Mouse (Mus musculus) liver, embryonic 11.5 days (tissue): ENCODE measurements around the gene Hist1h3b. TPM values are rescaled to one million over a fixed set of nuclear protein-coding genes. Genes with fewer than 3 reads are reported as not detected.

Source experiments
- ATAC-seq: fragments of 200-750 bp; cut with Nextera tagmentation; replicated peaks from 2 replicates; pipeline ENCODE4 v1.8.0; 2017; ENCODE audit warnings: moderate number of reproducible peaks, mild to moderate bottlenecking, moderate TSS enrichment, moderate library complexity; ENCODE audit not compliant: low FRiP score
- DNase-seq: peaks from one replicate; pipeline ENCODE4 v3.0.0-alpha.2; 2017; ENCODE audit warnings: low spot score
- H3K27ac ChIP-seq: fragments of 300-500 bp; sonication (generic); 2 replicates; pipeline ENCODE4 v1.5.1; 2014; ENCODE audit warnings: mild to moderate bottlenecking, low read depth, low read length, control low read depth
- H3K27me3 ChIP-seq: fragments of 300-500 bp; sonication (generic); replicated peaks from 2 replicates; pipeline ENCODE4 v1.6.1; 2014; ENCODE audit warnings: low read length, mixed read lengths; ENCODE audit not compliant: control insufficient read depth, insufficient read depth
- H3K36me3 ChIP-seq: fragments of 300-500 bp; sonication (generic); 2 replicates; pipeline ENCODE4 v1.6.1; 2014; ENCODE audit warnings: mild to moderate bottlenecking, low read length, moderate library complexity, mixed read lengths; ENCODE audit not compliant: control insufficient read depth, insufficient read depth
- H3K4me1 ChIP-seq: fragments of 300-500 bp; sonication (generic); replicated peaks from 2 replicates; pipeline ENCODE4 v1.6.1; 2014; ENCODE audit warnings: low read length, mixed read lengths; ENCODE audit not compliant: control insufficient read depth, insufficient read depth
- H3K4me2 ChIP-seq: fragments of 300-500 bp; sonication (generic); 2 replicates; pipeline ENCODE4 v1.6.1; 2014; ENCODE audit warnings: mild to moderate bottlenecking, control low read depth, moderate library complexity
- H3K4me3 ChIP-seq: fragments of 300-500 bp; sonication (generic); 2 replicates; pipeline ENCODE4 v1.5.1; 2014; ENCODE audit warnings: low read depth, low read length, control low read depth
- H3K9ac ChIP-seq: fragments of 300-500 bp; sonication (generic); 2 replicates; pipeline ENCODE4 v1.6.1; 2014; ENCODE audit warnings: low read depth, low read length, control low read depth
- H3K9me3 ChIP-seq: fragments of 300-500 bp; sonication (generic); 2 replicates; pipeline ENCODE4 v1.6.1; 2016; ENCODE audit warnings: low read length, inconsistent platforms, mixed read lengths; ENCODE audit not compliant: control insufficient read depth
- WGBS: fragments of 180-500 bp; shearing (Covaris S2); extraction: QIAGEN DNeasy Blood & Tissue Kit; methylation state at CpG from one replicate; pipeline ENCODE4 v1.1.7; 2014; 5-methylcytosine and 5-hydroxymethylcytosine counted together
- polyA plus RNA-seq: library from polyadenylated mRNA; unstranded; fragments of >200 nt; fragmentation: Nextera tagmentation; extraction: Ambion mirVana; gene quantifications from 2 replicates; pipeline ENCODE4 v1.2.1, GENCODE M21; 2014

The Hist1h3b gene
- polyA plus RNA-seq, 1 experiment from 2014 or later = 8.3 TPM

GRCm38 (mm10) chr13:23730479-23730878, 21.6 kb upstream of the Hist1h3b start:
- Histone ChIP-seq H3K4me3 (no peak overlapping the region), H3K4me2 (peak overlapping the region; percentile 27), H3K27ac (no peak overlapping the region), H3K27me3 (no peaks in the 10 kb centered on the region), H3K36me3 (no peaks in the 10 kb centered on the region), H3K9ac (no peak overlapping the region), H3K4me1 (peaks cover 12% of the 10 kb centered on the region; the same call in 1 of the 2 replicates), H3K9me3 (no peaks in the 10 kb centered on the region)
- 42% methylated on average over 8 of the region's 8 CpGs for WGBS
- DNase-seq (no peak), ATAC-seq (peak; percentile 50)

GRCm38 (mm10) chr13:23732156-23732804, 19.8 kb upstream of the Hist1h3b start:
- Histone ChIP-seq H3K27me3 (no peaks in the 10 kb centered on the region), H3K9ac (no peak overlapping the region), H3K4me1 (peaks cover 12% of the 10 kb centered on the region; the same call in 1 of the 2 replicates), H3K27ac (no peak overlapping the region), H3K9me3 (no peaks in the 10 kb centered on the region), H3K4me3 (no peak overlapping the region), H3K4me2 (no peak overlapping the region), H3K36me3 (no peaks in the 10 kb centered on the region)
- 25% methylated on average over 8 of the region's 8 CpGs for WGBS
- no peak for DNase-seq
- ATAC-seq = 0 out of 2 replicates have a peak, but pooled peaks have one; percentile 29

- Histone ChIP-seq H3K4me1 (peaks cover 7% of the 10 kb centered on the region), H3K4me2 (no peak overlapping the region), H3K36me3 (no peaks in the 10 kb centered on the region), H3K4me3 (no peak overlapping the region), H3K27ac (peak overlapping the region; percentile 32; the same call in 1 of the 2 replicates), H3K27me3 (no peaks in the 10 kb centered on the region), H3K9ac (no peak overlapping the region), H3K9me3 (no peaks in the 10 kb centered on the region)
- ATAC-seq = no peak
- DNase-seq = no peak
- WGBS = 91% methylated on average over 5 of the region's 5 CpGs
Measured at GRCm38 (mm10) chr13:23737091-23737490, 15.0 kb upstream of the Hist1h3b start.

GRCm38 (mm10) chr13:23738041-23738440, 14.0 kb upstream of the Hist1h3b start:
- Histone ChIP-seq H3K36me3 (no peaks in the 10 kb centered on the region), H3K9ac (peak overlapping the region; percentile 83), H3K4me3 (peak overlapping the region; percentile 52), H3K4me1 (peaks cover 7% of the 10 kb centered on the region), H3K4me2 (peak overlapping the region; percentile 91), H3K9me3 (no peaks in the 10 kb centered on the region), H3K27ac (peak overlapping the region; percentile 100), H3K27me3 (no peaks in the 10 kb centered on the region)
- ATAC-seq (no peak), DNase-seq (no peak)
- 23% methylated on average over 4 of the region's 4 CpGs for WGBS

- peak; percentile 83 for ATAC-seq
- Histone ChIP-seq H3K4me2 (peak within 1 kb of the TSS; percentile 91), H3K9me3 (no peaks in the 10 kb centered on the region), H3K27ac (peak within 1 kb of the TSS; percentile 100), H3K9ac (peak within 1 kb of the TSS; percentile 83), H3K4me3 (peak within 1 kb of the TSS; percentile 52), H3K4me1 (peaks cover 7% of the 10 kb centered on the region), H3K36me3 (no peaks in the 10 kb centered on the region), H3K27me3 (no peaks in the 10 kb centered on the region)
- DNase-seq = peak; percentile 95
- under 1% methylated on average over 30 of the region's 38 CpGs for WGBS
Measured at GRCm38 (mm10) chr13:23738677-23739068, 13.4 kb upstream of the Hist1h3b start, which contains the start of gene Hist1h1c. Gene Hist1h1c (plus strand): TSS chr13:23738808.

DNA sequence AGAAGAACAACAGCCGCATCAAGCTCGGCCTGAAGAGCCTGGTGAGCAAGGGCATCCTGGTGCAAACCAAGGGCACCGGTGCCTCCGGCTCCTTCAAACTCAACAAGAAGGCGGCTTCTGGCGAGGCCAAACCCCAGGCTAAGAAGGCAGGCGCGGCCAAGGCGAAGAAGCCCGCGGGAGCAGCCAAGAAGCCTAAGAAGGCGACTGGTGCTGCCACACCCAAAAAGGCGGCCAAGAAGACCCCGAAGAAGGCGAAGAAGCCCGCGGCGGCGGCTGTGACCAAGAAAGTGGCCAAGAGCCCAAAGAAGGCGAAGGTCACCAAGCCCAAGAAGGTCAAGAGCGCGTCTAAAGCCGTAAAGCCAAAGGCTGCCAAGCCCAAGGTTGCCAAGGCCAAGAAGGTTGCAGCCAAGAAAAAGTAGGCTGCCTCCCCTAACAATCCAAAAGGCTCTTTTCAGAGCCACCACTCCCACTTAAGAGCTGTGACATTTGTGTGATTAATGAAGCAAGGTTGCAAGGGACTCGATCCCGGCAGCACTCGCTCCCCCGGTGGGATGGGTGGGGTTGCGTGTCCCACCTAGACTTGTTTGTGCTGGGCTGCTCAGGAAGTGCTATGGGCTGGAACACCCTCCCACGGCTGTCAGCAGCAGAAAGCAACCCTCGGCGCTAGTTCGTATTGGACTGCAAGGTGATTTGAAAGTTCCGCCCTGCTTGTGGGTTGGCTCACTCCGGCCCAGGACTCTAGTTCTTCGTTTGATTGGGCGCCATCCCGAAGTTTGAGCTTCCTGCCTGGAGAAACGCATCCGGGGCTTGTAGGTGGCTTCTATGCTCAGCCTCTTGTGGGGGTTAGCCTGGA, 12.8 kb upstream of the Hist1h3b start:
- Histone ChIP-seq H3K36me3 (no peaks in the 10 kb centered on the region), H3K4me2 (peak overlapping the region; percentile 91), H3K9ac (peak overlapping the region; percentile 83), H3K4me1 (peaks cover 7% of the 10 kb centered on the region), H3K27ac (peak overlapping the region; percentile 100), H3K4me3 (peak overlapping the region; percentile 52), H3K27me3 (no peaks in the 10 kb centered on the region), H3K9me3 (no peaks in the 10 kb centered on the region)
- WGBS = under 1% methylated on average over 39 of the region's 39 CpGs
- DNase-seq = peak; percentile 94
- ATAC-seq = peak; percentile 85

GRCm38 (mm10) chr13:23739922-23740252, 12.2 kb upstream of the Hist1h3b start:
- Histone ChIP-seq H3K36me3 (no peaks in the 10 kb centered on the region), H3K27me3 (no peaks in the 10 kb centered on the region), H3K9me3 (no peaks in the 10 kb centered on the region), H3K4me3 (peak overlapping the region; percentile 52), H3K4me1 (peaks cover 7% of the 10 kb centered on the region), H3K9ac (peak overlapping the region; percentile 83), H3K4me2 (peak overlapping the region; percentile 91), H3K27ac (peak overlapping the region; percentile 100)
- DNase-seq (no peak), ATAC-seq (no peak)
- WGBS = under 1% methylated on average over 14 of the region's 14 CpGs

DNA sequence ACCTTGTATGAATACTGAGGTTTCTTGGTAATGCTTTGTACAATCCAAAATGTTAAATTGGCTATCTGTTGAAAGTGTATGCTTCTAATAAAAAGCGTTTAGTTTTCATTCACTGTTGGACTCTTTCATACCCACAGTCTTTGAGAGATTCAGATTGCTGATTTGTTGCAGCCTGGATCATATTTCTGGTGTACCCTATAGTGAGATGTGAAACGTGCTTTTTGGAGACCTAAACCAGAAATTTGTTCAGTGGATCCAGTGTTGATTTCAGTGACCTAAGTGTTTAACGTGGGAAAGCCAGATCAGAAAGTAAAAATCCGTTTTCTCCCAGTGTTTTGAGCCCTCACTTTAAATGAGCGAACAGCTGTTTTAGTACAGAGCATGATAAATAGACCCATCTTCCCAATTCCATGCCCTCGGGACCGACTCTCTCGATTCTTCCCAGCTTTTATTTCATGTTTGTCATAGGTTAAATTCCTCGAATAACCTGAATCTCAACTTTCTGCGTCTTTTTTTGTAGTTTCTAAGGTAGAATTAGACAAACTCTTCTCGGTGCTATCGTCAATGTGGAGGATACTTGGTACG, 11.7 kb upstream of the Hist1h3b start:
- peak overlapping the region; percentile 100 for H3K27ac ChIP-seq
- H3K36me3 ChIP-seq = no peaks in the 10 kb centered on the region
- 23% methylated on average over 13 of the region's 13 CpGs for WGBS
- H3K9me3 ChIP-seq = no peaks in the 10 kb centered on the region
- peaks cover 7% of the 10 kb centered on the region for H3K4me1 ChIP-seq
- H3K4me2 ChIP-seq = peak overlapping the region; percentile 91
- H3K4me3 ChIP-seq = peak overlapping the region; percentile 52
- H3K27me3 ChIP-seq = no peaks in the 10 kb centered on the region
- H3K9ac ChIP-seq = peak overlapping the region; percentile 83
- DNase-seq = no peak
- ATAC-seq = no peak
